Comparison of ENCODE assay signal across 7 mouse cellular contexts in genomic region chr3:40744024-40744835, GRCm38 (mm10). TPM values are rescaled to one million over a fixed set of nuclear protein-coding genes. Genes with fewer than 3 reads are reported as not detected.
DNase-seq lines count a peak whose midpoint lies in the region; ATAC-seq and TF ChIP-seq lines count a peak whose summit lies in the region.

TSS of gene Hspa4l (plus strand) at chr3:40744495.

- peak within 1 kb of the TSS; percentile 72 for H3K4me3 ChIP-seq in ES-Bruce4 (ENCODE audit: low read depth, low read length)
- H3K4me3 ChIP-seq in limb, embryonic 10.5 days, result peak within 1 kb of the TSS; percentile 75
- H3K4me3 ChIP-seq in midbrain, embryonic 14.5 days (replicated peaks; ENCODE audit: low read depth, low read length), result peak within 1 kb of the TSS; percentile 86

- peak; percentile 5 for DNase-seq in embryo, embryonic 11.5 days (ENCODE audit: low read depth, low spot score)
- no peak for DNase-seq in heart, postnatal 10 days
- DNase-seq in limb, embryonic 10.5 days (ENCODE audit: low spot score), result no peak
- DNase-seq in midbrain, embryonic 14.5 days, result peak; percentile 44
- no peak for DNase-seq in spleen, adult 12 weeks (ENCODE audit: low spot score)

- no peaks in the 10 kb centered on the region for H3K36me3 ChIP-seq in ES-Bruce4 (ENCODE audit: control insufficient read depth, insufficient read depth, low read length, poor library complexity, severe bottlenecking)
- no peaks in the 10 kb centered on the region for H3K36me3 ChIP-seq in limb, embryonic 10.5 days
- H3K36me3 ChIP-seq in midbrain, embryonic 14.5 days (ENCODE audit: control insufficient read depth, insufficient read depth, low read length), result no peaks in the 10 kb centered on the region

- 30% methylated on average over 16 of the region's 16 CpGs for WGBS in limb, embryonic 10.5 days
- 13% methylated on average over 16 of the region's 16 CpGs for WGBS in midbrain, embryonic 14.5 days

- no peaks in the 10 kb centered on the region; the same call in 1 of the 2 replicates for H3K27me3 ChIP-seq in ES-Bruce4 (ENCODE audit: control insufficient read depth, insufficient read depth, low read length, poor library complexity, severe bottlenecking)
- H3K27me3 ChIP-seq in limb, embryonic 10.5 days (ENCODE audit: low read depth, poor library complexity, severe bottlenecking), result peaks cover 11% of the 10 kb centered on the region
- no peaks in the 10 kb centered on the region for H3K27me3 ChIP-seq in midbrain, embryonic 14.5 days (ENCODE audit: control insufficient read depth, insufficient read depth, low read length)

- TF ChIP-seq POLR2A in ES-Bruce4 (IDR thresholded peaks at IDR 0.05; ENCODE audit: insufficient read depth, low read length), result no peak

- TF ChIP-seq CTCF in ES-Bruce4 (IDR thresholded peaks at IDR 0.05; ENCODE audit: low read depth, low read length), result no peak

- H3K9ac ChIP-seq in ES-Bruce4 (ENCODE audit: low read depth, poor library complexity, severe bottlenecking), result peak within 1 kb of the TSS; percentile 49
- peak within 1 kb of the TSS; percentile 87 for H3K9ac ChIP-seq in midbrain, embryonic 14.5 days (replicated peaks; ENCODE audit: low read length)

- H3K4me2 ChIP-seq in midbrain, embryonic 14.5 days (ENCODE audit: low read length), result peak within 1 kb of the TSS; percentile 80

- H3K4me1 ChIP-seq in ES-Bruce4 (ENCODE audit: control insufficient read depth, insufficient read depth, low read length), result no peaks in the 10 kb centered on the region
- peaks cover 16% of the 10 kb centered on the region for H3K4me1 ChIP-seq in limb, embryonic 10.5 days
- peaks cover 15% of the 10 kb centered on the region for H3K4me1 ChIP-seq in midbrain, embryonic 14.5 days (ENCODE audit: control insufficient read depth, insufficient read depth, low read length)

- no peak for ATAC-seq in CD4-positive, CD25-positive, alpha-beta regulatory T cell, adult 4 months
- ATAC-seq in midbrain, embryonic 14.5 days (ENCODE audit: low FRiP score, low TSS enrichment), result no peak

- H3K27ac ChIP-seq in ES-Bruce4 (ENCODE audit: insufficient read depth, low read length), result no peak within 1 kb of the TSS
- H3K27ac ChIP-seq in limb, embryonic 10.5 days, result peak within 1 kb of the TSS; percentile 85
- peak within 1 kb of the TSS; percentile 91 for H3K27ac ChIP-seq in midbrain, embryonic 14.5 days (replicated peaks; ENCODE audit: low read depth, low read length)

- intact Hi-C loops in heart, postnatal 10 days (cut with DNase I), result loop anchor here (10.0 kb wide), 1 partner anchor 341 kb away; the partner anchor contains the start of gene Pgrmc2

- no peak for TF ChIP-seq EP300 in ES-Bruce4 (IDR thresholded peaks at IDR 0.05; ENCODE audit: insufficient read depth, low read depth, low read length)

- H3K9me3 ChIP-seq in ES-Bruce4 (replicated peaks; ENCODE audit: control insufficient read depth, insufficient read depth, low read length, poor library complexity, severe bottlenecking), result no peaks in the 10 kb centered on the region
- H3K9me3 ChIP-seq in limb, embryonic 10.5 days (replicated peaks), result no peaks in the 10 kb centered on the region
- H3K9me3 ChIP-seq in midbrain, embryonic 14.5 days (ENCODE audit: control insufficient read depth, low read length), result no peaks in the 10 kb centered on the region

RNA-seq across cellular contexts. Expression of gene Hspa4l, which starts in this region (rescaled TPM):
- 10 to 100 TPM; 24.4 to 29.4 TPM for polyA plus RNA-seq in CD4-positive, CD25-positive, alpha-beta regulatory T cell, adult 4 months (2017; shearing (Covaris generic))
- 12.5 and 15.4 TPM in 2 replicates for polyA plus RNA-seq in ES-Bruce4 (2011; ENCODE audit: insufficient read depth, insufficient read length, low read depth, missing spikeins)
- total RNA-seq in heart, postnatal 10 days (2021), result 10 to 100 TPM; 31.0 to 37.3 TPM
- polyA plus RNA-seq in limb, embryonic 10.5 days (2016; fragmentation: Nextera tagmentation; extraction: Ambion mirVana), result 2.3 TPM in 2 replicates
- polyA plus RNA-seq in midbrain, embryonic 14.5 days (2014; fragmentation: Nextera tagmentation; extraction: Ambion mirVana), result 40.1 and 53.1 TPM in 2 replicates

Comparison
In these comparisons a context has a peak if more than half of its experiments do, and no peak if none do; other contexts are left out.
1. DNase-seq: peak in embryo, embryonic 11.5 days (single experiment) and midbrain, embryonic 14.5 days (single experiment); none in heart, postnatal 10 days (0 of 2), limb, embryonic 10.5 days (single experiment) and spleen, adult 12 weeks (single experiment).
2. Peak in every context shown above with its lines, with median percentiles within 50 percentile points of each other: H3K4me3 ChIP-seq.